Mouse (Mus musculus) kidney, adult 2 months (tissue): ENCODE data around the gene Srgap2.

Experiments used
- CTCF ChIP-seq: fragments of 200-500 bp; conservative IDR thresholded peaks from 2 replicates; pipeline ENCODE4 v1.5.1; 2011; ENCODE audit warnings: low read depth, mild to moderate bottlenecking, control low read depth, low read length, moderate library complexity, mixed read lengths; ENCODE audit not compliant: insufficient read depth, insufficient read length
- POLR2A ChIP-seq: fragments of 200-500 bp; IDR thresholded peaks from one replicate; pipeline ENCODE4 v1.6.1; 2011; ENCODE audit warnings: low read depth, low read length, control low read depth

DNA sequence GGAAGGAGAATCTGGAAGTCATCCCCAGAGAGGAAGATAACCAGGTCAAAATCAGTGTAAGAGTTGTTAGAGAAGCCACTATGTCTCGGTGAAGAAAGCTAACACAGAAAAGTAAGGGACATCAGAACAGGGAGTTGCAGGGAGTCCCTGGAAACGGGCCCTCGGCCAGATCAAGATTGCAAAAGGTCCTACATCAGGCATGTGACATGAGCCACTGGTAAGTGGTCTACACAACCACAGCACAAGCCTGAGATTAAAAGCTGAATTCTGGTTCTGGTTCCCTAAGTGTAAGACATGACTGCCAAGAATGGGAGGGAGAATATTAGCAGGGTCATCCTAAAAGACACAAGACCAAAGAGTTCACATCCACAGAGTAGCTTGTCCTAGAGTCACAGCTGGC, 104.1 kb downstream of the Srgap2 start:
- no peak for TF ChIP-seq CTCF
- TF ChIP-seq POLR2A, result no peak
